Mouse (Mus musculus) thymus, postnatal 10 days (tissue): ENCODE results near the gene Prmt3.

Experiments used
- DNase-seq, 2 experiments: peaks; one replicate each; pipeline ENCODE4 v3.0.0; 2021; ENCODE audit warnings: low spot score in 2 of 2

Prmt3 gene

DNA sequence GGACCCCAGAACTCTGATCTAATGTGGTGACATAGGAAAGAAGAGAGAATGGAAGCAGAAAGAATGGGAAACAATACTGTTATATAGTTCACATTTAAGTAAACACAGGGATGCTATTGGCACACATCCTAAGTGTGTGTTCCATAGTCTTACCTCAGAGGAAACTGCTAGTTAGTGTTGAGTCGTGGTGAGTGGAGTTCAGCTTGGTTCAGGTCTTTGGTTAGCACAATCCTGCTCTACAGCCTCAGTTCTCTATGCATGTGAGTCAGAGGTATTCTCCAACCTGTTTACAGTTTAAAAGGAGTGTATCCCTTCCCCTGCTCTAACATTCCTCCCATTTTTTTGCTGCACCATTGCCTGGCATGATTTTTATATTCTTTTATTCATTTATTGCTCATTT, 19.0 kb downstream of the Prmt3 start:
- DNase-seq: no peak

DNA sequence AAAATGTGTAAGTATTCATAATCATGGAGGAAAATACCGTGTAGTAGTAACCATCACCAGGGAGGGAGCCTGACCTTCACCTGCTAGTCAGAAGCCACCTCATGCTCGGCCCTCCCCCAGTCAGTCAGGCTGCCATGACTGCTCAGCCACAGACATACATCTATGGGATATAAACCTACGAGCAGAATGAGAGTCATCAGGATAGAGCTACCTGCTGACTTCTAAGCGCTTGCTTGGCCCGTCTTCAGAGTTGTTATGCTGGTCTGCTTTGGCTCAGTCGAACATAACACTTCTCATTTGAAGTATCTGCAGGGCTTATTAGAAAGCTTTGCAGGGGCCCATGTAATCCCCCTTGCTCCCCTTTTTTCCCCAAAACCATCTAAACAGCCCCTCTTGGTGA, 25.4 kb downstream of the Prmt3 start:
- no peak for DNase-seq

DNA sequence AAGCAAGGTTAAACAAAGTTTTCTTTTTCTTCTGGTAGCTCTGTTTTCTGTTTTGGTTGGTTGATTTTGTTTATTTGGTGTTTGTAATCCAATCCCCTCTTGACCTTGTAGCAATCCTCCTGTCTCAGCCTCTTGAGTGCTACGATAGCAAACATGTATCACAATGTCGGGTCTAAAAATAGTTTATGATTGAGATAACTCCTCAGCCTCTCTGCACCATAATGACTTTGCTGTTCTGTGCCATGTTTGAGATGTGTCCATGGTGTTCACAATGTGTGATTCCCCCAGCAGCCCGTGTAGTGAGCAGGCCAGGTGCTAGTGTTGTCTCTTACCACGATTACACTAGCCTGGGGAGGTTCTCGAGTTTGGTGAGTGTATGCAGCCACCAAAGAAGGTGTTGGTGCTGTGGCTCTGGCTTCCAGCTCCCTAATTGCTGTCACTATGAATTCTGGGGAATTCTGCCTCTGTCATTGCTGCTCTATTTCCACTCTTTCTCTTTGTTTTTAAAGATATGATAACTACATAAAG, 26.6 kb downstream of the Prmt3 start:
- DNase-seq: no peak

DNA sequence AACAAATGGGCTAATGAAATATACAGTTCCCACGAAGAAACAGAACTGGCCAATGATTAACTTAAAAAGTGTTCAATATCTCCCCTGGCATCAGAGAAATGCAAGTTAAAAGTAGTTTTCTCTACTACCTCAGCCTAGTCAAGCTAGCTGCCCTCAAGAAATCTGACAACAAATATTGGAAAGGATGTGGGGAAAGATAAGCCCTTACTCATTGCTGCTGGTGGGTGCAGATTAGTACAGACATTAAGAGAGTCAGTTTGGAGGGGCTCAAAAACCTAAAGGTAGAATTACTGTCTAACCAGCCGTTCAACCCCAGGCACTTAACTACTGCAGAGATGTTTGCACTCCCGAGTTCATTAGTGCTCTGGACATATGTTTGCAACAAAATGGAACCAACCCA, 27.5 kb downstream of the Prmt3 start:
- DNase-seq: no peak

DNA sequence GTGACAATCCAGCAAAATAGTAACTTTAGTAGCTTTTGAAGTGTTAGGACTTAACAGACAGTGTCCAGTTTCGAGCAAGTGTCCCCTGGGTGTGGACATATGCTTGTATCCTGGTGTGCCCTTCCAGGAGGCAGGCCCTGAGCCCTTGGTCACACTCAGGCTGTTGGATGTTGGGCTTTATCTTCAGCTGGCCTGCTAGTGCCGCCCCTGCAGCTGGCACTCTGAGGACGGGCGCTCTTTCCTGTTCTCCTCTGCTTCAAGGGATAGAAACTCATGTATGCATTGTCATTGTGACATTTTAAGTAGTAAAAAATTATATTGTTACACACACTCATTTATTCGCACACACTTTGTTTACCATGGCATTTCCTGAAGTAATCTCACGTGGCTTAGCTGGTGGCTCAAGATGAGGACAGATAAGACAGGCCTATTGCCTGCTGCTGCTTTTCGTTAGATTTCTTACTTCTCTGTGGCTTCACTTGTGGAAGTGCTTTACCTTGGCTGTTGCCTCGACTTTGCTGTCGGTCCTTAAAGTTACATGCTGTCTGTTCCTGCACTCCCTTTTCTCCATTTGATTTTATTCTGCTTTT, 29.0 kb downstream of the Prmt3 start:
- DNase-seq: no peak

DNA sequence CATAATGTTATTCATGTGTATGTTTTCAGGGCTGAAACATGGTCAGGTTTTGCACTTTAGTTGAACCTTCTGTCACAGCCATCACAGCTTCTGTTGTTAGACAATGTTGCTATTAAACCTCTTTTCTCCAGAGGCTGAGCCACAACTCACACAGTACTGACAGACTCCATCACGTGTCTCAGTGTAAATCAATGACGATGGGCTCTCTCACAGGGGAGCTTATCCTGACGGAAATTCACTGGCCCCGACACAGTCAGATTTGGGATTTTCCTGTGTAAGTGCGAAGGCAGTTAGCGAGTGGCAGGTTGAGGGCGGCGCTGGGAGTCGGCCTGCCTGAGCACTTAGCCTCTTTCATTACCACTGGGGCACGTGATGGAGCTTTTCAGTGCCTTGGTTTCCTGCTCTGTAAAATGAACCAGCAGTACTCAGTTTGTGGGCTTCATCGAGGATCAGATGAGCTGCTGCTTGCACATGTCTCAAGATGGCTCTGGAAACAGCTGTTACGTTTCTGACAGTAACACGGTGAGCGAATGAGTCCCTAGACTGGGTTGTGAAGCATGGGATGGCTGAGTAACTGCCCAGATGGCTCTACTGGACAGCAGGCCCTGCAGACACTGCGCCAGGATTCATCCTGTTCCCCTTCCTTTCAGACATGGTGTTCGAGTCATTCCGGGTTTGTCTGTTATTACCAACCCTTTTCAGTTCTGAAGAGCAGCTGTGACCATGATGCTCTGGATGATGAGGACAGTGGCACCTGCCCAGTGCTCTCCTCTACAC, 29.9 kb downstream of the Prmt3 start:
- DNase-seq: no peak

DNA sequence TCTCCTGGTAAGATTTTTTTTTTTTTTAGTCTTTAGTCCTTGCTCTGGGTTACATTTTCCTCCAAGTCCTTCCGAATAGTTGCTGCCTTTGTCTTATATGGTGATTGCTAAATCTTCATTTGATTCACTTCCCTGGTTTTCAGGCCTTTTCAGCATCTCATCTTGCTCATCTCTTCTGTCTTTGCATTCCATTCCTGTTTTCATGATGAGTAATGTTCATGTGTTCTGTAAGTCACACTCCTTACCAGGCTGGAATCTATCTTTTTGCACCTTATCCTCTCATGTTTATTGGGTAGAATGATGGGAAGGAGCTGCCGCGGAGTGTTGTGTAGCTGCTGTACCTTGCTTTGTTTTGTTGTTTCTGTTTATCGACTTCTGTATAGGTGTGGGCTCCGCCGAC, 31.0 kb downstream of the Prmt3 start:
- DNase-seq: no peak

DNA sequence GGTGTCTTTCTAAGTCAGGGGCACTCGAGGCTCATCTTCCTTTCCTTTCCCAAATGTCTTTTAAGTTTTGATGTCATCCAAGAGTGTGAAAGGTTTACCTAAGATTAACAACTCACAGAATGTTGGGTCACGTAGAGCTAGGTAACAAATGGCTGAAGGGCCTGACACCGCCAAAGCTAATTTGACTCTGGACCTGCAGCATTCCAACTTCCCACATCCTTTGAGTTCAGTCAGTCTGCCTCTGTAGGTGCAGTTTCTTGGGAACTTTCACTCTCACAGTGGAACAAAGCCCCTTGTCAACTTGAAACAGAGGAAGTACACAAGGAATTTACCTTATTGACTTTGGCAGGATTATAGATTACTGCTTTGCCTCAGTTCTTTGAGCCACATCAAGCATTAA, 31.4 kb downstream of the Prmt3 start:
- no peak for DNase-seq

DNA sequence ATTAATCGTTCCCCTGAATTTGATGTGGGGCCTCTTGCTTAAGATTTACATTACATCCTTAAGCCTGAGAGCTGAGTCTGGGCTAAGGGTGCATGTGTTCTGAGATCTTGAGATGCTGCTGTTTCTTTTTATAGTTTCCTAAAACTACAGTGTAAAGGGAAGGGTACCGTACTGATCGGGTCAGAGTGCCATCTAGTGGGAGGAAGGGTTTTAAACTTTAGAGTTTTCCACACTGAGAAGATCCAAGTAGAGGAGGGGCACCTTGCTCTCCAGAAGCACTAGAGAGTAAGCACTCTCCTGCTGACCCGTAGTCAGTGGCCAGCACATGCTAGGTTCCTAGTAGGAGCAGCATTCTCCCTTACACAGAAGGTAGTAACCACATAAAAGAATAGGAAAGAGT, 33.2 kb downstream of the Prmt3 start:
- no peak for DNase-seq

DNA sequence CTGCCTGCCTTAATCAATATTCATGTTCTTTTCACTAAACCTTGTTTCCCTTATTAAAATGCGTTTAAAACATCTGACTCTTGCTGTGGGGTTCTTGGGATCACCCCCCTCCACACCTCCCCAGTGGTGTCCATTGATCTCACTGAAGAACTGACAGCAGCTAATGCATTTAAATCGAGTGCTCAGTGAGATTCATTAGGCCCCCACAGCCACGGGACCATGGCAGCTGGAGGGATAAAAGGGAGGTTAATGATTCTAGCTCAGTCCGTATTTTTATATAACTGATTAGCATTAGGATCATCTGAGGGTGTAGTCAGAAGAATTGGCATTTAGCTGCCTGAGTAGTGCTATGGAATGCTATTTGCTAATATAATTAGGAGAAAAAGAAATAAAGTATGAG, 41.2 kb downstream of the Prmt3 start:
- no peak for DNase-seq

DNA sequence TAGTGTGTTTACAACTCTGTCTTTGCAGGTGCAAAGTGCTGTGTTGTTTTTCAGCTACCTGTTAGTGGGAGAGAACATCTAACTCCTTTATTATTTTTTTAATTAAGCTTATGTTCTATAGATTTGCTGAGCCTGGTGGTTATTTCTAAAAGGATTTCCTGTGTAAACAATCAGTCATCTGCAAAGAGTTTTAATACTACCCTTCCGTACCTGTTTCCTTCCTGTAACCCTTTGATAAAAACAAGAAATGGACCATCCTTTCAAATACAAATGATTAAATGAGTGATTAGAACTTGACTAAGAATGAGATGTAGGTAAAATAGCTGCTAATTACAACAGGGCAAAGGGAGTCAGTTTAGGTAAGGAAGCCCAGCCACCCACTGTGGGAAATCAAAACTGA, 43.2 kb downstream of the Prmt3 start:
- no peak for DNase-seq

DNA sequence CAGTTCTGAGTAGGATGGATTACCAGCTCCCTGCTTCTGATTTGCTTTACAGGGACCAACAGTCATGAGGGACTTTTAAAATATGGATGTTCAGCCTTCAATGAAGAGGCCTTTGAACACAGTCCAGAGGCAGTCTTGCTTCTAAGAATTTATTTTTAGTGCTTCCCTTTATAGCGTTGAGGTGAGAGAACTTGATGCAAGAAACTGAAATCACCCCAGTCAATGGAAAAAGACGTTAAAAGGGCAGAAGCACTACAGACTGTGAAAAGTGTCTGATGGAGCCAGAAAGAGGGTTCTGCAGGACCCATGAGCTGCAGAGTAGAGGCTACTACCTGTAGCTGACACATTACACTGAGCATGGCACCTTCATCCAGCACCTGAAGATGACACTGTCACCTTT, 43.9 kb downstream of the Prmt3 start:
- no peak for DNase-seq

DNA sequence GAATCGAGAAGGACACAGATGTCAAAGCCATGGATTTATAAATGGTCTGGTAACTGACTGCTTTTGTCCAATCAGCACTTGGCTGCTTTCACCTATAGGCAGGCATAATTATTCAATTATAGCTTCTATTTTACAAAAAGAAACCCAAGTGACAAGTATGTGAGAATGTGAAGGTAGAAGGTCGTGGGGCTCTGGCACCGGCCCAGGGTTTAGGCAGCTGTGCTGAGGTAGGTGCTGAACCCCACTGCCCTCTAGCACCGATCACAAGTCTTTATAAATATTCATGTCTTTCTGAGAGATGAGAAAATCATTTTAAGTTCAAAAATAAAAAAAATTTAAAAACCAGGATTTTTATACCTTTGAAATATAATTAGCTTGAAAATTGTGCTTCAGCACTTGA, 45.4 kb downstream of the Prmt3 start:
- no peak for DNase-seq

DNA sequence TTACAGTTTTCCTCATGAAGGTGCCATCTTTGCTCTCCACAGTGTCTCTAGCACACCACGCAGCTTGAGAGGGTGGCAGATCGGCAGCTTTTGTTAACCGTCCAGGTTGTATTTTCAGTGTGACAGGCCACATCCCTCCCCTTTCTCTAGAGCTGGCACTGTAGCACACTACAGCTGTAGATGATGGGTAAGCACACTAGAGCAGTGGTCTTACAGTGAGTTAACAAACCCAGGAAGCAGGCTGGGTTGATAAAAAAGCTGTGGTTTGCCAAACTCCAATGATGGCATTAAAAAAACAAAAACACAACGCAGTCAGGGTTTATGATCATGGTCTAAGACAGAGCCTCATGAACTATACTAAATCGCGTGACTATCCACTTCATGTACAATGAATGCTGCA, 45.9 kb downstream of the Prmt3 start:
- no peak for DNase-seq

DNA sequence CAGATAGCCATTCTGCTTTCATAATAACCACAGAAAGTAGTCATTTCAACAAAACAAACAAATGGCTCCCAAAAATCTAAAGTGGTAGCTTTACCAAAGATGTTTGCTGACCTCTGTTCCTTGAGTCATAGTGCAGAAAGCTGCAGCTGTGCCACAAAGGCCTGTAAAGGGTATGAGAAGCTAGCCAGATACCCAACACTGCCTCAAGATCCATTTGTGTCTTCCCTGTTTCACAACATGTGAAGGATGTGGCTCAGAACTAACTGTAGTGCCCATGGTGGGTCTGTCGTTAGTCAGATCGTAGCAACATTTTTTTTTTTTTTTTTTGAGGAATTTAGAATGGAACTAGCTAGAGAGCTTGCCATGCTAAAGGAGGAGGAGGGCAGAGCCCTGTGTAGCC, 46.4 kb downstream of the Prmt3 start:
- DNase-seq: no peak

DNA sequence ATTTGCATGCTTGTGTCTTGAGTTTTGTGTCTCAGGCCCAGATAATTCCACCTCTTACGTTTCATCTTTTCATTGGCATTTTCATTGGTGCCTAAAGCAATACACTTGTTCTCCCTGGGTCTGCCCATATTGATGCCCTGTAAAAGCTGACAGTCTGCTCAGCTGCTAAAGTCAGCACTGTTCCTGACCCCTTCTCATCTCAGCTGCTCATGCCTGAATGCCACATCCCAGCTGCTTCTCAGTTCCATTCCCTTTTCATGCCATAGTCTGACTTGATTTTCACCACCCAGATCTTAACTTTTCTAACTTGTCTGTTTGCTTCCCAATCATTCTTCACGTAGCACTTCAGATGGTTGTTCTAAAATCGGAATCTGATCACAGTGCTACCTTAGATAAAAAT, 47.3 kb downstream of the Prmt3 start:
- no peak for DNase-seq

DNA sequence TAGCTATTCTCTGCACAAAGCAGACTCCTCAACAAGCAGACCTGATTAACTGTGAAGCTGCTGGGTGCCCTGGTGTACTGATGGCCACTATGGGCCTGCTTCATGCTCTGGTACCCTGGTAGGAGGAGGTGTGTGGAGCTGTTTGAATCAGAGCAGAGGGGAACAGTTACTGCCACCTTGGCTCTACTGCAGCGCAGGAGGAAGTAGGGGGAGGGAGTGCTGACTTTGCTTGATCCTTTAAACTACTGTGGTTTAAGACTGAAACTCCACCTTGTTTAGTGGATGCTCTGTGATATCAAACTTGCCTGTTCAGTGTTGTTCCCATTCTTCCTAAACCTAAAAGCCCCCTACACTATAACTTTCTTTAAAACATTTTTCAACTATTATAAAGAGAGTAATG, 49.8 kb downstream of the Prmt3 start:
- DNase-seq: no peak

DNA sequence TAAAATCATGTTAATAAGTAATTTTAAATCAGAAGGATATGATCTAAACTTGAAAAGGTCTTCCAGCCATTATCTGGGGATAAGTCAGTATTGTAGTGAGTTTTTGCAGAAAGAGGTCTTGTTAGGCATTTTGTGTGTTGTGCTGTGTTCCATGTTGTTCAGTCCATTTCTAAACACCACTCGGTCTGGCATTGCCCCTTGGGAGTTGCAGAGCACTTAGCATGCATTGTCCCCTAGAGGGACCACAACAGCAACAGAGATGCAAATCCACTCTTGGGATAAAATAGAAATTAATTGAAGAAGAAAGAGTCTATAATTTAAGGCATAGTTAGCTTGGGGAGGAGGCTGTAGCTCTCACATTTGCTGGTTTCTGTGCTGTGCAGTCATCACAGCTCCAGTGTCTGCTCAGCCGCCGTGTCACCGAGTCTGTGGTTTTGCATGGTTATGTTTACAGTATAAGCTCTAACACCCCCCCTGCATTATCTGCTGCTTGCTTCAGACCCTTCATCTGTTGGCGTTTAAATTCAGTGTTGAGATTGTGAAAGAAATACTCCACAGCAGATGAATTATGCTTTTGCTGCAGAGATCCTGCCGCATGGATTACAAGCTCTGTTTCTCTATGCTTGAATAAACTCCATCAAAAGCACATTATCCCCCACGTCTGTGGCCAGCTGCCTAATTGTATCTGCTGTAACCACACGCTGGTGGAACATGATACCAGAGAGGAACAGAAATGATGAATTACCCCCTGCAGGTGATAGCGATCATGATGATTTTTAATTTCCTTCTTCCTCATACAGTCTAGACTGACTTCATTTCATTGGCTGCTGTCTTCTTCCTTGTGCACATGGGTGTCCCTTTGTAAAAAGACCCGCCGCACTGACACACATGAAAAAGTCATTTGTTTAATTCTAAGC, 64.5 kb downstream of the Prmt3 start:
- DNase-seq: no peak

DNA sequence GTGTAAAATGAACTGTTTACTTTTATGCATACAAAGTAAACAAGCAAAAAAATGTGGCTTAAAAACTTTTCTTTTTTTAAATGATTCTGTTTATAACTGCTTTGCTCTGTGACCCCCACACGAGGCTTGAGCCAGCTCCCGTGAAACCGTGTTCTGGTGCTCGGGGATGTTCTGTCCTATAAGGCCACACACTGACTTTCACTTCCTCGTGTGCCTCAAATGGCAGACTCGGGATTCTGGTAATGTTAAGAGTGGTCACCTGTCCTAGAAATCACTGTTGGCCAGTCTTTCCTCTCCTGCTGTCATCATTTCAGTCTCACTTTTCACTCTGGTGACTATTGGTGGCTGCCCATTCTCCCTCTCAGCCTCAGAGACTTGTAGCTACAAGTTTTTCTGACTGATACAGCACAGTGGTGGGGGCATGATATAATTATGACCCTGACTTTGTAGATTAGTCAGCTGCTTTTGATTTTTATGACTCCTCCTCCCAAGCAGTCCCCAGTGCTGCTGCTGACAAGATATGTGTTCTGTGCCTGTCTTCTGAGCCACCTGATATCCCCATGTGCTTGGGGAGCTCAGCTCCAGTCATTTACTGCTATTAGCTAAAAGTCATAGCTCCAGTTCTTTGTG, 65.3 kb downstream of the Prmt3 start:
- DNase-seq: no peak

DNA sequence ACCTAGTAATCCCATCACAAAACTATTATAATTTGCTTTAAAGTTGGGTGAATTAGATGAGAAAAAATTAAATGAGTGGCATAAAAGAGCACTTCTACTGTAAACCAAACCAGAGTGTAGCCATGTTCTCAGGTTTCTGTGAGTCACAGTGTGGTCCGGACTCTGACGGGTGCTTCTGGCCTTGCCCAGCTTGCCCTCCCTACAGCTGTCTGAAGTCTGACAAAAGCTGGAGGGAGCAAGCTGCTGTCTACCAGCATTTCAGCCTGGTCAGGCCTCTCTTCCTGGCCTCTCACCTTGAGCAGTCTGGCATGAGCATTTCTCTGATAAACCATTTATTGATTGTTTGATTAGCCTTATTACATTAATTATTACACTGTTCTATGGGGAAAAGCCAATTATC, 69.8 kb downstream of the Prmt3 start:
- no peak for DNase-seq

DNA sequence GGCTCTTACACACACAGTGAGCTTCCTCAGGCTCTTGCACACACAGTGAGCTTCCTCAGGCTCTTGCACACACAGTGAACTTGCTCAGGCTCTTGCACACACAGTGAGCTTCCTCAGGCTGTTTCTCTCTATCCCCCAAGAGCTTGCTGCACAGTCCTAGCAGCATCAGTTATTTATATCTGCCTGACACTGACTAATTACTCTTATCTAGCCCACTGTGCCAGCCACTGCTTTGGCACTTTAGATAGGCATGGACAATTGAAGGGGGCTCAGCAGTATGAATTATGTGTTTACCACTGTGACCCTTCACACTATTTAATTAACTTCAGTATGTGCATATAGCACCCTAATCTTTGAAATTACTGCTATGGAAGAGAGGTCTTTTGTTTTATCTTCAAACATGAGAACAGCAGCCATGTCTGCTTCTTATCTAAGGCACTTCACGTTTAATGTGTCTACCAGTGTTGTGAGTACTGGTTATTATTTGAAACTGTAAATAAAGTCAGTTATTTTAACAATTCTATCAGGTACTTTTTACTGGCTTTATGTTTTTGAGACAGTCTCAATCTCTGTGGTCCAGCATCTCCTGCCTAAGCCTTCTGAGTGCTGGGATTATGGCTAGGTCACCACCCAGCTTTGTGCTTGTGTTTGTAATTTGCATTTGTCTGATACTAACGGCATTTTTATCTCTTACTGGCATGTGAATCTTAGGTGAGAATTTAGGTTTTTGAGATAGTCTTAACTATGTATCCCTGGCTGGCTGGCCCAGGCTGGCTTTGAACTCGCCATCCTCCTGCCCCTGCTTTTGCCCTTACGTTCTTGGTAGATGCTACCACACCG, 75.4 kb downstream of the Prmt3 start:
- no peak for DNase-seq
